Mouse (Mus musculus) spleen, postnatal 4 days (tissue): ENCODE data around the gene Bckdha.

ENCODE experiments used
- DNase-seq, 2 experiments: peaks; one replicate each; pipeline ENCODE4 v3.0.0; 2022; ENCODE audit warnings: low spot score in 2 of 2

Gene Bckdha

GRCm38 (mm10) chr7:25681341-25682231, 22.8 kb upstream of the Bckdha start:
- peak; percentile 31 to 71 for DNase-seq

- DNase-seq, result peak; percentile 99 to 100
Observed at GRCm38 (mm10) chr7:25680514-25681258, 21.9 kb upstream of the Bckdha start, which contains the start of gene B9d2. Gene B9d2, plus strand, starts transcription at chr7:25680780.

DNA sequence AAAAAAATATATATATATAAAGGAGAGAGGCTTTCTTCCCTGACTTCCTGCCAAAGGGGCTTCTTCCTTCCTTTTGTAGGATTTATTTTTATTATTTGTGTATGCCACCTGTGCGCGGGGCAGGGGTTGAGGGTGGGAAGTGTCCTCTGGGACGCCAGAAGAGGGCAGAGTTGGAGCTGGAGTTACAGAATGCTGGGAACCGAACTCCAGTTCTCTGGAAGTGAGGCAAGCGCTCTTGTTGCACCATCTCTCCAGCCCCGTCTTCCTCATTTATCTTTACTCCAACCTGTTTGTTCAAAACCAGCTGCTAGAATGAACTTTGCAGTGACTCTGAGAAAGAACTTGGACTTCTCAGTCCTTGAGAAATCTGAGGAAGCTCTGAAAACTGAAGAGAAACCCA, 21.2 kb upstream of the Bckdha start:
- no peak for DNase-seq

- DNase-seq, result no peak
Observed at GRCm38 (mm10) chr7:25677013-25677412, 18.2 kb upstream of the Bckdha start.

GRCm38 (mm10) chr7:25676085-25676781, 17.5 kb upstream of the Bckdha start:
- no peak for DNase-seq

GRCm38 (mm10) chr7:25675405-25675804, 16.6 kb upstream of the Bckdha start:
- DNase-seq, result no peak

GRCm38 (mm10) chr7:25674719-25675300, 16.0 kb upstream of the Bckdha start, which contains the start of gene Tmem91:
Gene Tmem91, minus strand, starts transcription at chr7:25675166.
- no peak for DNase-seq

DNA sequence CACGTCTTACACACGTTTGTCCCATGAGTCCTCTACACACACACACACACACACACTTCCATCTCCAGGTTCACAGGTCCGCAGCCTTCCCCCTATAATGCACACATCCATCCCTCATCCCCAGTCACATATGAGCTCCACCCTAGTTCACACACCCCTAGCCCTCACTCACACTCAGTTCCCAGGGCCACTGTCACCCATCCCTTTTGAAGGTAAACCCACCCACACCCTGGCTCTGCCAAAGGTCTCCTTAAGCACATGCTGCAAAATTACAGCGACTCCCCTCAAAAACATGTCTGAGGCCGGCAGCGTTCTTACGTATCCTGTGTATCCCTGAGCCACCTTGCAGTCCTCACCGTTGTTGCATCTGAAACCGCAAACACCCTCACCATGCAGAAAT, 15.5 kb upstream of the Bckdha start:
- no peak for DNase-seq

GRCm38 (mm10) chr7:25672442-25672841, 13.7 kb upstream of the Bckdha start:
- DNase-seq, result no peak

- no peak for DNase-seq
Observed at GRCm38 (mm10) chr7:25671686-25672085, 12.9 kb upstream of the Bckdha start.

DNA sequence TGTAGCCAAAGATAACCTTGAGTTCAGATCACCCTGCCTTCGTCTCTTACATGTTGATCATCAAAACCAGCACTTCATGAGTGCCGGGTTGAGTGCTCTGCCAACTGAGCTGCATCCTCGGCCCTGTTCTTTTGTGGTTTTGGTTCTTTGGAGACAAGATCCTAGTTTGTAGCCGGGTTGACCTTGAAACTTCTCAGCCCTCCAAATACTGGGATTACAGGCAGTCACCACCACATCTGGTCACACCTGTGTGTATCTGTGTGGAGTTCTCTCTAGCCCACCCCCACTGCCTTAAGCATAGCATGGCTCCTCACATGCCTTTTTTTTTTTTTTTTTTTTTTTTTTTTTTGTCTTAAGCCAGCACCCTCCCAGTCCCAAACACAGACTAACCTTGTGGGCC, 11.3 kb upstream of the Bckdha start:
- no peak for DNase-seq

- no peak for DNase-seq
Observed at GRCm38 (mm10) chr7:25669631-25670030, 10.8 kb upstream of the Bckdha start.

GRCm38 (mm10) chr7:25669158-25669557, 10.4 kb upstream of the Bckdha start:
- DNase-seq, result no peak

DNA sequence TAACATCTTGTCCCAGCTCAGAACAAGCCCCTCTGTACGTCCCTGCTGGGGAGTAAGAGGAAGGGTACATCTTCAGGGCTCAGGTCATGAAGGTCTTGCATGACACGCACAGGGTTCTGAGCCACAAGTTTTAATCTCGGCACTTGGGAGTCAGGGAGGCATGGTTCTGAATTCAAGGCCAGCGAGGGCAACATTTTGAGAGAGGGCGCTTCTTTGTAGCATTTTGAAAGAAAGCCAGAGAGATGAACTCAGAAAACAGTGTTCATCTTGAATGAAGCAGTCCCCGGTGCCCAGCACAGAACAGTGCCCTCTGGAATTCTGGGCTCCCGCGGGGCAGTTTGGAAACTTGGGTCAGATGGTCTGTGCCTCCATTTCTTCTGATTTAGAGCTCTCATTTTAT, 7.6 kb upstream of the Bckdha start:
- DNase-seq, result no peak

DNA sequence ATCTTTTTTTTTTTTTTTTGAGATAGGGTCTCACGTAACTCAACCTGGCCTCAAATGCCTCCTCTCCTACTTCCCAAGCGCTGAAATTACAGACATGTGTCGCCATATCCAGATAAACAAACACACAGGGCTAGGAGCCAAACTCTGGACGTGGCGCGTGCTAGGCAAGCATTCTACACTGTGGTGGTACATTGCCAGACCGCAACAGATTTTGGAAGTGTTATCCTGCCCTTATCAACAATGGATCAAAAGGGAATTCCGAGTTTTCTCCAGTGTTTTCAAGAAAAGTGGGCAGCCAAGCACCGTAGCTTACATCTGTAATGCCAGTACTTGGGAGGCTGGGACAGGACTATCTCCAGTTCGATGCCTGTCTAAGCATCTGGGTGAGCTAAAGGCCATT, 996 bp downstream of the Bckdha start:
- DNase-seq, result no peak

GRCm38 (mm10) chr7:25655601-25656428, 3.0 kb downstream of the Bckdha start:
- DNase-seq, result no peak

- peak in 1 of 2 experiments; percentile 61 for DNase-seq
Observed at GRCm38 (mm10) chr7:25652244-25652759, 6.5 kb downstream of the Bckdha start.

DNA sequence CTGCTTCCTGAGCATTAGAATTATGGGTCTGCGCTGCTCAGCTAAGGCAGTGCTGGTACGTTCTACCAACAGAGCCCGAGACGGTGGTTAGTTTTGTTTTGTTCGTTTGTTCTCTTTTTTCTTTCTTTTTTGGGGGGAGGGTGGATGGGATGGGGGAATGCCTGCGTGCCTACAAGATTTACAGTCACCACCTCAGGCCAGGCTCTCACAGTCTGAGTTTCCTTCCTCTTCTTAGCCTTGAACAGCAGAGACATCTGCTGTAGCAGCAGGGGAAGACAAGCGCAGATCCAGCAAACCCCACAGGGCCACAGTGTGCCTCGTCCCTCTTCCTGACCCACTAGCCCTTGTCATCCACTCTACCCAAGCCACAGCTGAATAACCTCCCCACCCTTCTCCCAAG, 7.5 kb downstream of the Bckdha start:
- peak; percentile 51 to 74 for DNase-seq

DNA sequence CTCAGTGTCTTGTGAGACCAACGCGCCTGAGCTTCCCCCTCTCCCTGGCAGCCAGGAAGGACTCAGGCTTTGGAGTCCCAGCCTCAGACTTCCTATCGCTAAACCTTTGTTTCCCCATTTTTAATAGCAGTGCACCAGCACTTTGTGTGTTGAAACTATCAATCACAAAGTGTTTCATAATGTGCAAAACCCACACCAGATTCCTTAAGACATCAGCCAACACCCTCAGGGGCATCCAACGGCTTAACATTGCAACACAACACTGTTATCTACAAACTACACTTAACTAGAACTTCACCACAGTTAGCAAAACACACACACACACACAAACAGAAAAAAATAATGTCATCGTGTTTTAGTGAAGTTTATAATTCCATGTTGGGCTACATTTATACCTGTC, 8.9 kb downstream of the Bckdha start:
- no peak for DNase-seq

DNA sequence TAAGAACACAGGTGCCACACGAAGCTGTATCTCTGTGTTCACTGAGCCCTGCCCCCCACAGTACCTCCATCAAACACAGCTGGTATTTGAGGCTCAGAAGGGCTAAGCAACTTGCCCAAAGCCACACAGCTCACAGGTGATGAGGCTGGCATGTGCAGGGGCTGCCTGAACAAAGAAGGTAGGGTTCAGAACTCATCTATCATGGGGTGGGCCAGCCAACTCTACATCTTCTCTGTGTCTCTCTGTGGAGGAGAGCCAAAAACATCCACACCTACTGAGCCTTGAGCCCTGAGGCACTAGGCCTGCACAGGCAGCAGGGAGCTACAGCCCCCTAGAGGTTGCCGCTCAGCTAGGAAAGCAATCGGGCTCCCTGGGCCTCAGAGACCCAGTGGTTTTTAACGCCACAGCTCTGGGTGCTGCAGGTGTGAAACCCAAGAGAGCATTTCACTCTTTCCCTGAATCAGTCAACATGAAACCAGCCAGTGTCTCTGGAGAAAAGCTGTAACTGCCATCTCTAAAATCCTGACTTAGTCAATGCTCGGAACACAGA, 11.1 kb downstream of the Bckdha start:
- DNase-seq, result peak in 1 of 2 experiments; percentile 58
